In genomic region chr2:42370180-42371101, GRCm38 (mm10) we compare ENCODE assay signal across 27 mouse cellular contexts.
"Had no signal": no experiment of that assay in that cellular context is flagged by ENCODE, and none has a peak within 500 bp of the region (broad histone marks: within the 10 kb centered on the region; RNA-seq: fewer than 3 reads in every experiment).

No protein-coding gene starts in this region.

- H3K27ac ChIP-seq: gastrocnemius, adult 2 months; heart, embryonic 10.5 days; hindbrain, embryonic 10.5 days; hindbrain, embryonic 13.5 days; hindbrain, embryonic 15.5 days; hindbrain, postnatal 0 days; kidney, embryonic 15.5 days; kidney, postnatal 0 days; limb, embryonic 13.5 days; limb, embryonic 15.5 days; liver, embryonic 13.5 days; liver, embryonic 15.5 days had no signal

- H3K4me1 ChIP-seq: heart, embryonic 10.5 days; heart, embryonic 12.5 days; hindbrain, embryonic 10.5 days; hindbrain, embryonic 13.5 days; hindbrain, embryonic 15.5 days; kidney, embryonic 15.5 days; limb, embryonic 13.5 days; limb, embryonic 15.5 days; liver, embryonic 13.5 days; liver, embryonic 15.5 days had no signal

- H3K4me2 ChIP-seq: heart, embryonic 12.5 days; hindbrain, embryonic 13.5 days; hindbrain, embryonic 15.5 days; kidney, embryonic 15.5 days; limb, embryonic 13.5 days; limb, embryonic 15.5 days; liver, embryonic 13.5 days; liver, embryonic 15.5 days had no signal

- H3K9ac ChIP-seq: heart, embryonic 12.5 days; hindbrain, embryonic 13.5 days; hindbrain, embryonic 15.5 days; kidney, embryonic 15.5 days; limb, embryonic 13.5 days; limb, embryonic 15.5 days; liver, embryonic 13.5 days; liver, embryonic 15.5 days had no signal

- H3K36me3 ChIP-seq: heart, embryonic 10.5 days; heart, embryonic 12.5 days; hindbrain, embryonic 10.5 days; hindbrain, embryonic 13.5 days; hindbrain, embryonic 15.5 days; kidney, embryonic 15.5 days; limb, embryonic 13.5 days; limb, embryonic 15.5 days; liver, embryonic 13.5 days; liver, embryonic 15.5 days had no signal

- H3K9me3 ChIP-seq: heart, embryonic 10.5 days; heart, embryonic 12.5 days; hindbrain, embryonic 10.5 days; hindbrain, embryonic 13.5 days; hindbrain, embryonic 15.5 days; kidney, embryonic 15.5 days; limb, embryonic 13.5 days; limb, embryonic 15.5 days; liver, embryonic 13.5 days; liver, embryonic 15.5 days had no signal

- H3K27me3 ChIP-seq: heart, embryonic 12.5 days; hindbrain, embryonic 13.5 days; hindbrain, embryonic 15.5 days; kidney, embryonic 15.5 days; limb, embryonic 13.5 days; limb, embryonic 15.5 days; liver, embryonic 13.5 days; liver, embryonic 15.5 days had no signal

- DNase-seq: gastrocnemius, adult 2 months; gastrocnemius, postnatal 10 days; gastrocnemius, postnatal 25 days; heart, adult 18-20 months; heart, postnatal 10 days; heart, postnatal 4 days; kidney, adult 11 months; kidney, adult 2 months; kidney, adult 9 months; kidney, postnatal 14 days; kidney, postnatal 36 days; layer of hippocampus, adult 9-11 months; layer of hippocampus, postnatal 36 days; left cerebral cortex, postnatal 4 days; liver, embryonic 13.5 days had no signal

- ATAC-seq: hindbrain, postnatal 0 days; intestine, embryonic 16.5 days had no signal

- H3K4me3 ChIP-seq: gastrocnemius, adult 2 months; heart, embryonic 10.5 days; heart, embryonic 12.5 days; hindbrain, embryonic 10.5 days; hindbrain, embryonic 13.5 days; hindbrain, embryonic 15.5 days; kidney, embryonic 15.5 days; limb, embryonic 13.5 days; limb, embryonic 15.5 days; liver, embryonic 13.5 days; liver, embryonic 15.5 days had no signal
